Mouse (Mus musculus) bone marrow macrophage, adult 2 months (primary cell): ENCODE results near the gene Dhx15. TPM values are rescaled to one million over a fixed set of nuclear protein-coding genes. Genes with fewer than 3 reads are reported as not detected.

Experiments used
- H3K27ac ChIP-seq: 2 replicates; pipeline ENCODE4 v1.5.1; 2012; ENCODE audit warnings: low read depth, low read length; ENCODE audit not compliant: insufficient read depth
- H3K4me1 ChIP-seq: 2 replicates; pipeline ENCODE4 v1.6.1; 2012; ENCODE audit warnings: low read length; ENCODE audit not compliant: control insufficient read depth, insufficient read depth
- H3K4me3 ChIP-seq: 2 replicates; pipeline ENCODE4 v1.5.1; 2012; ENCODE audit warnings: mild to moderate bottlenecking, low read length, moderate library complexity; ENCODE audit not compliant: insufficient read depth
- CTCF ChIP-seq: IDR thresholded peaks from 2 replicates; pipeline ENCODE4 v1.5.1; 2012; ENCODE audit warnings: low read depth, mild to moderate bottlenecking, low read length, moderate library complexity
- POLR2A ChIP-seq: IDR thresholded peaks from 2 replicates; pipeline ENCODE4 v1.6.1; 2012; ENCODE audit warnings: mild to moderate bottlenecking, low read depth, low read length, borderline replicate concordance
- polyA plus RNA-seq: library from polyadenylated mRNA; stranded (reverse); fragments of >200 nt; gene quantifications from 2 replicates; pipeline ENCODE4 v1.2.4, GENCODE M21; 2012; ENCODE audit not compliant: missing spikeins, insufficient read depth, insufficient read length

Dhx15 gene
- polyA plus RNA-seq, 1 experiment: 86.1 TPM

DNA sequence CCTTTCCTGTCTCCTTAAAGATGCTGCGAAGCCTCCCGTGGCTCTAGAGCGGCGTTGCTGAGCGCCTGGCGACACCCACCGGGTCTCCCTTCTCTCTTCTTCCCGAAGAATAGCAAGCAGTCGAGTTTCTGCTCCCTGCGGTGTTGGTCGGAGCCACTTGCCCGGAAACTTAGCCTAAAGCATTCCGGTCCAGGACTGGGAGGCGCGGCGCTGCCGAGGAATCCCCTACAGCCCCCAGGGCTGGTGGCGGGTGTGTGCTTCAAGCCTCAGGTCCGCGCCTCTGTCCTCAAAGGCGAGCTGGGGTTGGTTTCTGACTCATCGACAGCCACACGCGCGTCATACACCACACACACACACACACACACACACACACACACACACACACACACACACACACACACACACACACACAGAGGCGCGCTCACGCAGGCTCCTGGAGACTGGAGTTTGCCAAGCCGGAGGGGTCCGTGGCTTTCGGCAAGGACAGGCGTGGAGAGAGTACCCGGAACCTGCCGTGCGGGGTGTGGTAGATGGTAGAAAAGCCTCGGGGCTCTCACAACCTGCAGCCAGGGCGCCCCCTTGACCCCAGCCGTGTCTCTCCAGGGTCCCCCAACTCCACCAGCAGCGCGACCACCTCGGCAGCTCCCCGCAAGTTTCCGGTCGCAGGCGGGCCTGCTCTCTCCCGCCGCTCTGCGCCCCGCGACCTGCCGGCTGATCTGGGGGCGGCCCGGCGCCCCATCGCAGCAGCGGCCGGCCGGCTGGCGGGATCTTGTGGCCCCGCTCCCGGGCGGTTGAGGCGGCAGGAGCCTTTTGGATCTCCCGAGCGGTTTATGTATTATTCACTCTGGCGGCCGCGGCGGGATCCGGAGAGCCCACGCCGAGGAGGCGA lies 77.1 kb downstream of the Dhx15 start:
- Histone ChIP-seq H3K4me3 (peak overlapping the region; percentile 63), H3K27ac (no peak overlapping the region), H3K4me1 (peaks cover 2% of the 10 kb centered on the region; the same call in 1 of the 2 replicates)
- TF ChIP-seq CTCF (no peak), POLR2A (no peak)

DNA sequence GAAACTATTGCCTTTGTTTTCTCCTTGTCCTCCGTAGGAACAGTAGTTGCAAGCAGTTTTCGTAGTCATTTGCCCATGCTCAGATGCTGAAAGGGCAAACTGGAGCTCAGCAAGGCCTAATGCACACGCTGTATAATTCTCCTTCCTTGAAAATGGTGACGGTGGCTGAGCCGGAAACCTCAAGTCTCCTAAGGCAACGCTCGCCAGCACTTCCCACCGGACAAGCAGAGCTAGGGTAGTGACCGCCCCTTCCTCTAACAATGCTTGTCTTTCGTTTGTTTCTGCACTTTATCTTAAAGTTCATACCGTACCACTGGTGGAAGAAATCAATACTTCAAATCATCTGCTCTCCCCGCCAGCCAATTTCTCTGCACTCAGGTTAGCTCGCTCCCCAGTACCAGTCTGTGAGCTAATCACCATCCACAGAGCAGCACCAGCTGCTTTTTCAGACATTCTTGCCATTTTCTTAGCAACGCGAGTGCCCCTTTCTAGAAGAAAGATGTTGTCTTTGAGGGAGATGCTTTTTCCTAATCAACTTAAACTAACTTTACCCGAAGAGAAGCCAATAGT lies 78.0 kb downstream of the Dhx15 start:
- Histone ChIP-seq H3K4me3 (no peak overlapping the region), H3K4me1 (peaks cover 2% of the 10 kb centered on the region; the same call in 1 of the 2 replicates), H3K27ac (no peak overlapping the region)
- TF ChIP-seq POLR2A: no peak

DNA sequence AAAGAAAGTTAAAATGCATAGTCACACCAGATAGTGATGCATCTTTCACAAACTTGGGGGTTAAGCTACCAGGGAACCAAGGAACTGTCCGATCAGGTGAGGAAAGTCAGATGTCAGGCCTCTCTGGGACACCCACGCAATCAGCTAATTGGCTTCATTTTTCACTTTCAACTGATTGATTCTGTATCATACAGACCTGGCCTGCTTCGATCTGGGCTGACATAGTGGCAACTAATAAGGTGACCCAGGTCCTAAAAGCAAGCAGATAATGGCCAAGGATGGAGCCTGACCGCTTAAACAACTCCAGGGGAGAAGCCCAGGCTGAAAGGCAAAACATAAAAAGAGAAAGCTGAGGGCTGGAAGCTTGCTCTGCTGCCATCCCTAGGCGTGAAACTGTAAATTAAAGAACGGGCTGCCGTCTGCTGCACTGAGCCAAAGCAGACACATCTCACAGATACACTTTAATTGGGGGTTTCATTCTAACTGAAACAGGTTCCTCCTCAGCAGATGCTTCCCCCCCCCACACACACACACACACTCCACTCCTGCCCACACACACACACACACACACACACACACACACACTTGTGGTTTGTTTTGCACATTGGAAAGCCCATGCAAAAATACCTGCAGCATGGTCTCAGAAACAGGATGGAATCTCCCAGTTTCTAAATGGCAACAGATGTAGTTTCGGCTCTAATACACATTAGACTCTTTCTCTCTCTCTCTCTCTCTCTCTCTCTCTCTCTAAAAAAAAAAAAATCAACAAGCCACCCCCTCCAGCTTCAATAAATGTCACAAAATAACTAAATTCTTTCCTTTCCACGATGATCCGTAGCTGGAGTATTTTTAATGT lies 79.3 kb downstream of the Dhx15 start:
- TF ChIP-seq POLR2A: no peak
- no peak for TF ChIP-seq CTCF
- Histone ChIP-seq H3K4me3 (no peak overlapping the region), H3K27ac (no peak overlapping the region), H3K4me1 (0 out of 2 replicates have a peak, but pooled peaks cover 2% of the 10 kb centered on the region)

Other genes with a start within 250 kb of the Dhx15 start
- 0.39 and 0.49 TPM in 2 replicates for gene Sod3, start 173.3 kb upstream of the Dhx15 start, polyA plus RNA-seq